Mouse (Mus musculus) CH12.LX (cell line): Measurements from ENCODE around the gene Ldb2. TPM values are rescaled to one million over a fixed set of nuclear protein-coding genes. Genes with fewer than 3 reads are reported as not detected.

ENCODE experiments used
- DNase-seq: peaks from one replicate; pipeline ENCODE4 v3.0.0-alpha.2; 2013; ENCODE audit errors: extremely low read depth
- H3K27ac ChIP-seq: 2 replicates; pipeline ENCODE4 v1.5.1; 2012; ENCODE audit warnings: low read depth, mild to moderate bottlenecking, control low read depth, moderate library complexity; ENCODE audit not compliant: insufficient read depth
- H3K27me3 ChIP-seq: replicated peaks from 2 replicates; pipeline ENCODE3; 2012; ENCODE audit warnings: inconsistent platforms
- H3K36me3 ChIP-seq, 2 experiments: replicated peaks in 1 of 2; 2 replicates each; pipeline versions ENCODE3 to v1.6.1; 2012; ENCODE audit warnings: inconsistent platforms in 1 of 2, low read length in 1 of 2, mild to moderate bottlenecking in 1 of 2, mixed read lengths in 1 of 2, moderate library complexity in 1 of 2; ENCODE audit not compliant: control insufficient read depth in 1 of 2, insufficient read depth in 1 of 2
- H3K4me1 ChIP-seq, 2 experiments: 2 replicates each; pipeline ENCODE4 v1.6.1; 2012; ENCODE audit warnings: inconsistent platforms in 1 of 2, moderate library complexity in 1 of 2; ENCODE audit not compliant: insufficient read depth in 2 of 2, control insufficient read depth in 1 of 2
- H3K4me2 ChIP-seq: 2 replicates; pipeline ENCODE4 v1.6.1; 2012; ENCODE audit warnings: low read depth, mild to moderate bottlenecking, control low read depth; ENCODE audit not compliant: poor library complexity, insufficient read depth, severe bottlenecking
- H3K4me3 ChIP-seq, 3 experiments: fragments of 150-350 bp in 1 of 3; sonication (generic) in 1 of 3; replicated peaks in 1 of 3; 2 replicates each; pipeline versions ENCODE3 to v1.5.1; 2011 to 2012; ENCODE audit warnings: low read depth in 2 of 3, low read length in 2 of 3, mild to moderate bottlenecking in 2 of 3, moderate library complexity in 2 of 3, control low read depth in 1 of 3, improper control_type of control experiment in 1 of 3, inconsistent platforms in 1 of 3, mixed read lengths in 1 of 3; ENCODE audit not compliant: poor library complexity in 1 of 3
- H3K79me2 ChIP-seq: replicated peaks from 2 replicates; pipeline ENCODE4 v1.6.1; 2012; ENCODE audit warnings: mild to moderate bottlenecking, moderate library complexity; ENCODE audit not compliant: control insufficient read depth, poor library complexity, insufficient read depth, severe bottlenecking; ENCODE audit errors: extremely low read depth
- H3K9ac ChIP-seq: 2 replicates; pipeline ENCODE4 v1.6.1; 2012; ENCODE audit warnings: low read depth, mild to moderate bottlenecking, control low read depth, moderate library complexity; ENCODE audit not compliant: insufficient read depth
- H3K9me3 ChIP-seq: replicated peaks from 2 replicates; pipeline ENCODE3; 2012; ENCODE audit warnings: low read length, inconsistent platforms, mixed read lengths
- BHLHE40 ChIP-seq: IDR thresholded peaks from 2 replicates; pipeline ENCODE4 v1.6.1; 2011; ENCODE audit warnings: mild to moderate bottlenecking, low read depth, low read length, improper control_type of control experiment
- CHD1 ChIP-seq: IDR thresholded peaks from 2 replicates; pipeline ENCODE4 v1.6.1; 2012; ENCODE audit warnings: low read depth, low read length, improper control_type of control experiment, inconsistent platforms
- CHD2 ChIP-seq: IDR thresholded peaks from 2 replicates; pipeline ENCODE4 v1.6.1; 2011; ENCODE audit warnings: low read length, improper control_type of control experiment
- ELF1 ChIP-seq: IDR thresholded peaks from 2 replicates; pipeline ENCODE4 v1.6.1; 2014; ENCODE audit warnings: low read depth, mild to moderate bottlenecking, inconsistent platforms, low read length, improper control_type of control experiment
- ETS1 ChIP-seq: conservative IDR thresholded peaks from 2 replicates; pipeline ENCODE4 v1.6.1; 2012; ENCODE audit warnings: low read depth, mild to moderate bottlenecking, inconsistent platforms, low read length, improper control_type of control experiment, moderate library complexity
- IRF4 ChIP-seq: IDR thresholded peaks from 2 replicates; pipeline ENCODE4 v1.6.1; 2014; ENCODE audit warnings: low read depth, mild to moderate bottlenecking, inconsistent platforms, low read length, improper control_type of control experiment
- MAFK ChIP-seq: IDR thresholded peaks from 2 replicates; pipeline ENCODE4 v1.6.1; 2011; ENCODE audit warnings: low read length, improper control_type of control experiment; ENCODE audit not compliant: insufficient replicate concordance
- MAX ChIP-seq: IDR thresholded peaks from 2 replicates; pipeline ENCODE4 v1.6.1; 2011; ENCODE audit warnings: low read length, improper control_type of control experiment
- MEF2A ChIP-seq: IDR thresholded peaks from 2 replicates; pipeline ENCODE4 v1.6.1; 2014; ENCODE audit warnings: low read depth, mild to moderate bottlenecking, inconsistent platforms, low read length, improper control_type of control experiment, borderline replicate concordance
- NELFE ChIP-seq: IDR thresholded peaks from 2 replicates; pipeline ENCODE4 v1.6.1; 2011; ENCODE audit warnings: low read depth, low read length, improper control_type of control experiment
- NRF1 ChIP-seq: IDR thresholded peaks from 2 replicates; pipeline ENCODE4 v1.6.1; 2014; ENCODE audit warnings: low read depth, mild to moderate bottlenecking, inconsistent platforms, low read length, improper control_type of control experiment, moderate library complexity
- PAX5 ChIP-seq: IDR thresholded peaks from 2 replicates; pipeline ENCODE4 v1.6.1; 2012; ENCODE audit warnings: low read length, inconsistent platforms, mixed read lengths
- POLR2A ChIP-seq: IDR thresholded peaks from 2 replicates; pipeline ENCODE4 v1.6.1; 2011; ENCODE audit warnings: low read depth, mild to moderate bottlenecking, improper control_type of control experiment, low read length
- RCOR1 ChIP-seq: conservative IDR thresholded peaks from 2 replicates; pipeline ENCODE4 v1.6.1; 2012; ENCODE audit warnings: low read depth, mild to moderate bottlenecking, inconsistent platforms, low read length, improper control_type of control experiment
- SMC3 ChIP-seq: IDR thresholded peaks from 2 replicates; pipeline ENCODE4 v1.6.1; 2011; ENCODE audit warnings: low read depth, low read length, improper control_type of control experiment
- ZC3H11A ChIP-seq: IDR thresholded peaks from 2 replicates; pipeline ENCODE4 v1.6.1; 2012; ENCODE audit warnings: low read depth, mild to moderate bottlenecking, inconsistent platforms, low read length, improper control_type of control experiment
- ZKSCAN1 ChIP-seq: IDR thresholded peaks from 2 replicates; pipeline ENCODE4 v1.6.1; 2012; ENCODE audit warnings: low read depth, inconsistent platforms, low read length, improper control_type of control experiment, borderline replicate concordance
- ZNF384 ChIP-seq: IDR thresholded peaks from 2 replicates; pipeline ENCODE4 v1.6.1; 2012; ENCODE audit warnings: low read depth, low read length, improper control_type of control experiment, inconsistent platforms
- dilution Hi-C: fragments of 300-500 bp; cut with MboI; formaldehyde crosslinking; loops from 2 replicates; pipeline ENCODE4 v1.14.3; 2020; ENCODE audit warnings: low sequenced_read_pairs; ENCODE audit not compliant: extremely low pct_unique_long_range_greater_than_20kb, extremely low pct_ligation_motif_present
- in situ Hi-C: fragments of 300-500 bp; cut with MboI; formaldehyde crosslinking; loops from 3 replicates; pipeline ENCODE4 v1.14.3; 2019; ENCODE audit warnings: low sequenced_read_pairs, low pct_ligation_motif_present, low pct_unique_long_range_greater_than_20kb, mixed read lengths
- polyA plus RNA-seq: library from polyadenylated mRNA; unstranded; fragments of >175 nt; gene quantifications from 2 replicates; pipeline ENCODE4 v1.2.1, GENCODE M21; 2012; ENCODE audit warnings: low read depth; ENCODE audit not compliant: insufficient read length
- total RNA-seq, 2 experiments: library from RNA; depleted of rRNA; stranded (reverse); fragments of 300-350 nt in 1 of 2; fragments of >200 nt in 1 of 2; gene quantifications; 2 replicates each; pipeline ENCODE4 v1.2.3; 2012 to 2014

Gene Ldb2
- total and polyA plus RNA-seq, 3 experiments, result not detected

- dilution Hi-C loops, result no loop called here
Measured at GRCm38 (mm10) chr5:44586571-44586970, 212.9 kb downstream of the Ldb2 start.

GRCm38 (mm10) chr5:44579899-44580459 lies 219.5 kb downstream of the Ldb2 start:
- Histone ChIP-seq H3K4me3 (no peak overlapping the region), H3K9ac (no peak overlapping the region), H3K27ac (no peak overlapping the region), H3K4me1 (no peaks in the 10 kb centered on the region), H3K36me3 (no peaks in the 10 kb centered on the region), H3K9me3 (no peaks in the 10 kb centered on the region), H3K27me3 (no peaks in the 10 kb centered on the region), H3K4me2 (no peak overlapping the region), H3K79me2 (no peaks in the 10 kb centered on the region)
- in situ Hi-C loops, result no loop called here
- dilution Hi-C loops, result no loop called here
- TF ChIP-seq NELFE (no peak), RCOR1 (no peak), CHD2 (no peak), CHD1 (no peak), MAX (no peak), BHLHE40 (no peak), SMC3 (no peak), MAFK (no peak), POLR2A (no peak), ZNF384 (no peak), ELF1 (no peak), ZKSCAN1 (no peak), MEF2A (no peak), ZC3H11A (no peak), IRF4 (no peak), ETS1 (no peak)
- DNase-seq, result no peak

More at GRCm38 (mm10) chr5:44586571-44586970, 212.9 kb downstream of the Ldb2 start:
- no peak for DNase-seq
- Histone ChIP-seq H3K79me2 (no peaks in the 10 kb centered on the region), H3K4me1 (no peaks in the 10 kb centered on the region), H3K4me3 (no peak overlapping the region), H3K9me3 (no peaks in the 10 kb centered on the region), H3K9ac (no peak overlapping the region), H3K36me3 (no peaks in the 10 kb centered on the region), H3K27me3 (no peaks in the 10 kb centered on the region), H3K27ac (no peak overlapping the region), H3K4me2 (no peak overlapping the region)
- in situ Hi-C loops, result no loop called here
- TF ChIP-seq BHLHE40 (no peak), PAX5 (no peak), ZKSCAN1 (no peak), ZNF384 (no peak), NRF1 (no peak)
